Mouse (Mus musculus): ENCODE data around the gene Ahcy. TPM values are rescaled to one million over a fixed set of nuclear protein-coding genes. Genes with fewer than 3 reads are reported as not detected.

Gene Ahcy
- total and polyA plus RNA-seq, 2 experiments from 2014 or later = 42.2 to 62.7 TPM

- DNase-seq = no peak
- no peak for ATAC-seq
- no peaks in the 10 kb centered on the region for H3K9me3 ChIP-seq (ENCODE audit: low read length)
- H3K4me1 ChIP-seq (ENCODE audit: insufficient read depth) = no peaks in the 10 kb centered on the region
- WGBS = 88% methylated on average over 14 of the region's 14 CpGs
- H3K4me2 ChIP-seq (ENCODE audit: low read depth) = no peak overlapping the region
- no peak for TF ChIP-seq CTCF (IDR thresholded peaks at IDR 0.05; ENCODE audit: low read depth)
- no peak overlapping the region for H3K9ac ChIP-seq
- H3K36me3 ChIP-seq (ENCODE audit: insufficient read depth) = no peaks in the 10 kb centered on the region
- no peak overlapping the region for H3K27ac ChIP-seq (ENCODE audit: low read depth, low read length)
- no peak overlapping the region for H3K4me3 ChIP-seq (ENCODE audit: low read depth, low read length)
- no peaks in the 10 kb centered on the region for H3K27me3 ChIP-seq (ENCODE audit: insufficient read depth, low read length)
Observed at GRCm38 (mm10) chr2:155099994-155100795, 25.9 kb upstream of the Ahcy start.

DNA sequence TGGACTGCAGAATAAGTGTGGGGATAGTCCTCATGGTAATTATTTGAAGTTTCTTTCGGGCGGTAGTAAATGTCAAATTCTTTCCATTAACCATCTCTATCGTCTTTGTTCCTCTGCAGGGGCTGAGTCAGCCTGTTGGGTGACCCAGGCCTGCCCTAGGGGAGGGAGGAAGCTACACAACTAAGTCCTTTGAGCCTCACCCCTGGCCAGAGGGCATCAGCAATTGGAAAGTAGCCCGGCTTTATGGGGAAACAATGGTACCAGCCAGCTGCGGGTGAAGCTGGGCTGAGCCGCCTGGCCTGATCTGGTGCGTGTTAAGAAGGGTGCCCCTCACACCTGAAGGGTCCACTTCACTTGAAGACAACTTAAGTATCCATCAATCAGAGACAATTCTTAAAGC lies 25.1 kb upstream of the Ahcy start:
- Histone ChIP-seq H3K36me3 (ENCODE audit: insufficient read depth) (no peaks in the 10 kb centered on the region), H3K9me3 (ENCODE audit: low read length) (no peaks in the 10 kb centered on the region), H3K27ac (ENCODE audit: low read depth, low read length) (no peak overlapping the region), H3K4me2 (ENCODE audit: low read depth) (no peak overlapping the region), H3K4me3 (ENCODE audit: low read depth, low read length) (no peak overlapping the region), H3K27me3 (ENCODE audit: insufficient read depth, low read length) (no peaks in the 10 kb centered on the region), H3K4me1 (ENCODE audit: insufficient read depth) (no peaks in the 10 kb centered on the region), H3K9ac (no peak overlapping the region)
- DNase-seq = no peak
- WGBS = 75% methylated on average over 7 of the region's 7 CpGs
- ATAC-seq = no peak
- TF ChIP-seq CTCF (IDR thresholded peaks at IDR 0.05; ENCODE audit: low read depth) = no peak

DNA sequence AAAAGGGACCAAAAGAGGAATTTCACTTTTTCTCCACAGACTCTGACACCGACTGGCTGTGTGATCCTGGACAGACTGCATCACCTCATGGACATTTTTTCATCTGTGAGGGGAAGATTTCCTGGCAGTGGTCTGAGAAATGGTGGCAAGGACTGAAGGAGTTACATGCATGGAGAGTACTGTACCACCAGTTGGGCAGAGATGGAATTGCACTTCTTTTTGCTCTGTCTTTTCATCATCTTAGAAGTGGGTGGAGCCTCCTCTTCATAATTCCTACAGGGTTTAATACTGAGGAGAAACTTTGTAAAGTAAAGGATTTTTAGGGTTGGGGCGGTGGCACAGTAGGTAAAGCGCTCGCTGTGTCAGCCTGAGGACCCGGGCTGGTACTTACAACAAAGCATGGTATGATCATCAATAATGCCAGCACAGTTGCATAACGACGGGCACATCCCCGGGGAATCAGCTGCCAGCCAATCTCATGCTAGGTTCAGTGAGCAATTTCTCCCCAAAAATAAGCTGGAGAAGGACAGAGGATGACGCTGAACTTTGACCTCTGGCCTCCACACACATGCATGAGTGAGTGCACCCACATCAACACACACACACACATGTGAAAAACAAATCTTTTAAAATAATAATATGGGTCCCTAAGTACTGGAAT lies 24.6 kb upstream of the Ahcy start:
- ATAC-seq (no peak), DNase-seq (no peak)
- no peak overlapping the region for H3K4me3 ChIP-seq (ENCODE audit: low read depth, low read length)
- no peak overlapping the region for H3K27ac ChIP-seq (ENCODE audit: low read depth, low read length)
- no peaks in the 10 kb centered on the region for H3K4me1 ChIP-seq (ENCODE audit: insufficient read depth)
- H3K27me3 ChIP-seq (ENCODE audit: insufficient read depth, low read length) = no peaks in the 10 kb centered on the region
- 89% methylated on average over 9 of the region's 9 CpGs for WGBS
- H3K9ac ChIP-seq = no peak overlapping the region
- no peak overlapping the region for H3K4me2 ChIP-seq (ENCODE audit: low read depth)
- peak; percentile 26 for TF ChIP-seq CTCF (IDR thresholded peaks at IDR 0.05; ENCODE audit: low read depth)
- no peaks in the 10 kb centered on the region for H3K9me3 ChIP-seq (ENCODE audit: low read length)
- H3K36me3 ChIP-seq (ENCODE audit: insufficient read depth) = no peaks in the 10 kb centered on the region

DNA sequence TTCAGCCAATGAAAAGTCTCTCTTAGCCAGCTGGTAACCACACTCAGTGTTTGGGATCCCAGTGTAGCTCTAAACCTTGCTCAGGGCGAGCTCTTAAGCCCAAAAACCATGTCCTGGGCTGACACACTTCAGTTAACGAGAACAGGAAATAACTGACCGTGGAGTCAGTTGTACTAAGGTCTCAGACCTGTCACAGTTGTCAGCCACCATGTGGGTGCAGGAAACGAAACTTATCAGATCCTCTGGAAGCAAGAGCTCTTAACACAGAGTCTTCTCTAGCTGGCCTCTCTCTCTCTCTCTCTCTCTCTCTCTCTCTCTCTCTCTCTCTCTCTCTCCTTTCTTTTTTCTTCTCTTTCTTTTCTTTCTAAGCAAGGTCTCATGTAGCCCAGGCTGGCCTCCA lies 19.1 kb upstream of the Ahcy start:
- Histone ChIP-seq H3K27ac (ENCODE audit: low read depth, low read length) (no peak overlapping the region), H3K27me3 (ENCODE audit: insufficient read depth, low read length) (no peaks in the 10 kb centered on the region), H3K36me3 (ENCODE audit: insufficient read depth) (no peaks in the 10 kb centered on the region), H3K4me2 (ENCODE audit: low read depth) (no peak overlapping the region), H3K4me3 (ENCODE audit: low read depth, low read length) (no peak overlapping the region), H3K9me3 (ENCODE audit: low read length) (no peaks in the 10 kb centered on the region), H3K4me1 (ENCODE audit: insufficient read depth) (no peaks in the 10 kb centered on the region), H3K9ac (no peak overlapping the region)
- ATAC-seq (no peak), DNase-seq (no peak)
- 68% methylated on average over 4 of the region's 4 CpGs for WGBS
- TF ChIP-seq CTCF (IDR thresholded peaks at IDR 0.05; ENCODE audit: low read depth) = no peak

DNA sequence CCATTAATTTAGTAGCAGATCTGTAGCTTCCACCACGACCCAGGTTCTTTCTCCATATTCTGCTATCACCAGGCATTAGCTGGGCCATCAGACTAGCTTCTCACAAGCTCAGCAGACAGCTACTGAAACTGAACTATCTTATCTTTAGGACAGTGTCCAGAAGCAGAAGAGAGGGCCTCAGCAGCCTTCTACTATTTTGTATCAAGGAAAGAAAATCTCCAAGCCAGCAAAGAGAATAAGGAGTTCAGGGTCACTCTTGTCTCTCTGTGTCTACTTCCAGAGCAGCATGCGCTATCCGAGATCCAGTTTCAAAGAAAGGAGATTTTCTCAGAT lies 17.4 kb upstream of the Ahcy start:
- Histone ChIP-seq H3K9ac (no peak overlapping the region), H3K27me3 (ENCODE audit: insufficient read depth, low read length) (no peaks in the 10 kb centered on the region), H3K4me3 (ENCODE audit: low read depth, low read length) (no peak overlapping the region), H3K4me2 (ENCODE audit: low read depth) (no peak overlapping the region), H3K9me3 (ENCODE audit: low read length) (no peaks in the 10 kb centered on the region), H3K27ac (ENCODE audit: low read depth, low read length) (no peak overlapping the region), H3K36me3 (ENCODE audit: insufficient read depth) (no peaks in the 10 kb centered on the region), H3K4me1 (ENCODE audit: insufficient read depth) (no peaks in the 10 kb centered on the region)
- ATAC-seq (no peak), DNase-seq (no peak)
- TF ChIP-seq CTCF (IDR thresholded peaks at IDR 0.05; ENCODE audit: low read depth) = no peak
- 82% methylated on average over 3 of the region's 3 CpGs for WGBS

DNA sequence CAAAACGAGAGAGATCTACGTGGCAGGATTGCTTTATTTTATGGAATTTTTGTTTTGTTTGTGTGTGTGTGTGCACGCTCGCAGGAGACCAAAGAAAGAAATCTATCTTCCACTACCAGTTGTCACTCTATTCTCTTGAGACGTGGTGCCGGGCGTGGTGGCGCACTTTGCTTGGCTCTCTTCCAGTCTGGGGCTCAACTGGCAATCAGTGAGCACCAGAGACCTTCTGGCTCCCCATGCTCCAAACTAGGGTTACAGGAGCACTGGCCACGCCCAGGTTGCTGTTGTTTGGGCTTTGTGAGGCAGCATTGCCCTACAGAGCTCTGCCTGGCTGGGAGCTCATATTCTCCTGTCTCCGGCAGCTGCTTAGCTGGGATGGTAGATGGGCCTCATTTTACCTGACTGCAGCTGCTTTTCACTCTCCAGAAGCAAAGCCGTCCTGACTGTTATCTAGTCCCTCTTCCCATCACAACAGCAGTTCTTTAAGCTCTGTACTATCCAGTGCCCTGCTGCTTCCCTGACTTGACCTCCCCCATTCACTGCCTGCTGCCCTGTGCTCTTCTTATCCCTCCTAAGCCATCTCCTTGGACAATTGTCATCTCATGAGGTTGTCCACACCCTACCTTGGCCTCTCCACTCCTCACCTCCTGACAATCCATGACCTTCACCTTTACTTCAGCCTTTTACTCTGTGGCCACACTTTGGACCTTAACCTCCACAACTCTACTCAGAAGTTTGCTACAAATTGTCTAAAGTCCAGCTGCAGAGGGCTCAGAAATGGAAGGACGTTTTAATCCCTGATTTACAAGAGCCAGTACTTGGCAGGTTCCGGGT lies 16.8 kb upstream of the Ahcy start:
- no peak overlapping the region for H3K4me3 ChIP-seq (ENCODE audit: low read depth, low read length)

DNA sequence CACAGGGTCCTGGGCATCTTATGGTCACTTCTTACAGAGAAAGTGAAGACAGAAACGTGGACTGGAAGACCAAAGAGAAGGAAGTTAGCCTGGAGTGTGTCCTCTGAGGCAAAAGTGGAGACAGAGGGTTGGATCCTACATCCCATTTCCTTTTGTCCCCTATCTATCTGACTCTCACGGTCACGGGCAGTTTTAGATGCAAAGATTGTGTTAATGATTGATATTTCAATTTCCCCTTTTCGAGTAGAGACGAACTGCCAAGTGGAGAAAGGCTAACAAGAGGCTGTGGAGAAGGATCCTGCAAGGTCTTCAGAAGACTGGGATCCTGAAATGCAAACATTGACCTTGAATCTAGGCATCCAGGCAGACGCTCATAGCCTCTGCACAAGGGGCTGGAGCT lies 14.0 kb upstream of the Ahcy start:
- no peak for ATAC-seq
- H3K4me3 ChIP-seq (ENCODE audit: low read depth, low read length) = no peak overlapping the region
- 85% methylated on average over 6 of the region's 6 CpGs for WGBS
- H3K9ac ChIP-seq = no peak overlapping the region
- H3K4me2 ChIP-seq (ENCODE audit: low read depth) = no peak overlapping the region
- no peaks in the 10 kb centered on the region for H3K9me3 ChIP-seq (ENCODE audit: low read length)
- no peak overlapping the region for H3K27ac ChIP-seq (ENCODE audit: low read depth, low read length)
- no peak for TF ChIP-seq CTCF (IDR thresholded peaks at IDR 0.05; ENCODE audit: low read depth)
- H3K27me3 ChIP-seq (ENCODE audit: insufficient read depth, low read length) = no peaks in the 10 kb centered on the region
- H3K36me3 ChIP-seq (ENCODE audit: insufficient read depth) = no peaks in the 10 kb centered on the region
- no peak for DNase-seq
- no peaks in the 10 kb centered on the region for H3K4me1 ChIP-seq (ENCODE audit: insufficient read depth)

More for the DNA sequence above, 16.8 kb upstream of the Ahcy start:
- DNase-seq (no peak), ATAC-seq (no peak)
- H3K9me3 ChIP-seq (ENCODE audit: low read length) = no peaks in the 10 kb centered on the region
- no peak overlapping the region for H3K4me2 ChIP-seq (ENCODE audit: low read depth)
- no peak for TF ChIP-seq CTCF (IDR thresholded peaks at IDR 0.05; ENCODE audit: low read depth)
- H3K36me3 ChIP-seq (ENCODE audit: insufficient read depth) = no peaks in the 10 kb centered on the region
- no peak overlapping the region for H3K9ac ChIP-seq
- no peaks in the 10 kb centered on the region for H3K4me1 ChIP-seq (ENCODE audit: insufficient read depth)
- WGBS = 55% methylated on average over 13 of the region's 13 CpGs
- no peaks in the 10 kb centered on the region for H3K27me3 ChIP-seq (ENCODE audit: insufficient read depth, low read length)
- H3K27ac ChIP-seq (ENCODE audit: low read depth, low read length) = no peak overlapping the region
